7 mouse cellular contexts compared by ENCODE assay signal in the genomic region with DNA sequence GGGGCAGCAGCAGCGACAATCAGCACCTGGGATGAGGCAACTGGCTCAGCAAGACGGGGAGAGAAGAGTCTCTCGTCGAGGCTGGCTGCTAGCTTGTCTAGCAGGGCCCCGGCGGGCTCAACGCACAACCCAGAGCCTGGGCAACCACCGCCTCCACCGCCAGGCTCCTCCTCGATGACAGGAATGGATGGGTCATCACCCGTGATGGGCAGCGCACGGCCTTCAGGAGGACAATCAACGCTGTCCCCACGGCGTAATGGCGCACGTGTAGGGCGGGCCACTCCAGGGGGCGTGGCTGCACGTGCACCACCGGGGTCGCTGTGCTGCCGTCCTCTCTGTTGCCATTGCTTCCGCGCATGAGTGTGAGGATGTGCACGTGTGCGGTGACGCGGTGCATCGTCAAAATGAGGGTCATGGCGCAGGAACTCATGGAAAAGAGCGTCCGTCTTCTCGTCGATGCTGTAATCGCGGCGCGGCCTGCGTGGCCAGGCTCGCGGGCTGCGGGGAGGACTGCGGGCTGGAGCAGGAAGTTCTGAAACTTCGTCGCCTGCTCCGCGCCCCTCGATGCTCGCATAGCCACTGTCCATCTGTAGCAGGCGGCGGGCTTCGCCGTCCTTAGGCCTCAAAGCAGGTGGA. TPM values are rescaled to one million over a fixed set of nuclear protein-coding genes. Genes with fewer than 3 reads are reported as not detected.
DNase-seq lines count a peak whose midpoint lies in the region; ATAC-seq lines count a peak whose summit lies in the region.

No protein-coding gene starts in this region.

- peaks cover 56% of the 10 kb centered on the region for H3K27me3 ChIP-seq in forebrain, embryonic 12.5 days
- peaks cover 9% of the 10 kb centered on the region; the same call in 1 of the 2 replicates for H3K27me3 ChIP-seq in limb, embryonic 15.5 days

- DNase-seq in layer of hippocampus, postnatal 10 days (ENCODE audit: low spot score in 2 of 2), result peak; percentile 66 to 76
- DNase-seq in layer of hippocampus, adult 11-12 months (ENCODE audit: low spot score), result no peak
- DNase-seq in brain, adult 2 months (ENCODE audit: low read depth, low spot score), result peak; percentile 81
- DNase-seq in retina, postnatal 1 day, result peak; percentile 71
- DNase-seq in gastrocnemius, adult 18-20 months (ENCODE audit: low spot score), result no peak

- H3K27ac ChIP-seq in forebrain, embryonic 12.5 days, result 0 out of 2 replicates have a peak overlapping the region, but pooled peaks have one; percentile 13
- no peak overlapping the region for H3K27ac ChIP-seq in limb, embryonic 15.5 days

- WGBS in forebrain, embryonic 12.5 days, result 15% methylated on average over 55 of the region's 55 CpGs
- WGBS in limb, embryonic 15.5 days, result 25% methylated on average over 55 of the region's 55 CpGs

- peaks cover 21% of the 10 kb centered on the region for H3K4me1 ChIP-seq in forebrain, embryonic 12.5 days
- H3K4me1 ChIP-seq in limb, embryonic 15.5 days, result peaks cover 29% of the 10 kb centered on the region

- peaks cover 95% of the 10 kb centered on the region for H3K36me3 ChIP-seq in forebrain, embryonic 12.5 days (replicated peaks)
- H3K36me3 ChIP-seq in limb, embryonic 15.5 days, result peaks cover 92% of the 10 kb centered on the region

- ATAC-seq in forebrain, embryonic 12.5 days (ENCODE audit: low FRiP score), result peak; percentile 48
- no peak for ATAC-seq in limb, embryonic 15.5 days (ENCODE audit: insufficient number of reproducible peaks, low FRiP score, low TSS enrichment, low read depth)

- H3K4me2 ChIP-seq in forebrain, embryonic 12.5 days, result peak overlapping the region; percentile 40
- H3K4me2 ChIP-seq in limb, embryonic 15.5 days, result peak overlapping the region; percentile 22; the same call in 1 of the 2 replicates

- H3K4me3 ChIP-seq in forebrain, embryonic 12.5 days (replicated peaks), result peak overlapping the region; percentile 9; the same call in 1 of the 2 replicates
- H3K4me3 ChIP-seq in limb, embryonic 15.5 days, result peak overlapping the region; percentile 19

- H3K9me3 ChIP-seq in forebrain, embryonic 12.5 days, result no peaks in the 10 kb centered on the region
- no peaks in the 10 kb centered on the region for H3K9me3 ChIP-seq in limb, embryonic 15.5 days

- H3K9ac ChIP-seq in forebrain, embryonic 12.5 days, result no peak overlapping the region
- no peak overlapping the region for H3K9ac ChIP-seq in limb, embryonic 15.5 days

RNA-seq across cellular contexts. Expression of gene Atp5d, which starts 7.0 kb away (rescaled TPM):
- total RNA-seq in layer of hippocampus, postnatal 10 days (2021), result 100 to 1,000 TPM; 385 to 392 TPM
- 405 and 428 TPM in 2 replicates for polyA plus RNA-seq in forebrain, embryonic 12.5 days (2016; fragmentation: Nextera tagmentation; extraction: Ambion mirVana)
- polyA plus RNA-seq in limb, embryonic 15.5 days (2015; fragmentation: Nextera tagmentation; extraction: Ambion mirVana), result 494 and 537 TPM in 2 replicates
- 100 to 1,000 TPM; 573 to 611 TPM for total RNA-seq in gastrocnemius, adult 18-20 months (2021)

RNA-seq across cellular contexts. Expression of gene Cbarp, which starts 9.2 kb away (rescaled TPM):
- 100 to 1,000 TPM; 360 to 374 TPM for total RNA-seq in layer of hippocampus, postnatal 10 days (2021)
- polyA plus RNA-seq in forebrain, embryonic 12.5 days (2016; fragmentation: Nextera tagmentation; extraction: Ambion mirVana), result 13.2 and 13.8 TPM in 2 replicates
- 5.9 and 6.8 TPM in 2 replicates for polyA plus RNA-seq in limb, embryonic 15.5 days (2015; fragmentation: Nextera tagmentation; extraction: Ambion mirVana)
- 1 to 10 TPM; 1.6 to 1.9 TPM for total RNA-seq in gastrocnemius, adult 18-20 months (2021)

RNA-seq across cellular contexts. Expression of gene Stk11, which starts 15.8 kb away (rescaled TPM):
- total RNA-seq in layer of hippocampus, postnatal 10 days (2021), result 10 to 100 TPM; 77.1 to 88.3 TPM
- 20.8 and 23.2 TPM in 2 replicates for polyA plus RNA-seq in forebrain, embryonic 12.5 days (2016; fragmentation: Nextera tagmentation; extraction: Ambion mirVana)
- polyA plus RNA-seq in limb, embryonic 15.5 days (2015; fragmentation: Nextera tagmentation; extraction: Ambion mirVana), result 15.2 and 16.6 TPM in 2 replicates
- total RNA-seq in gastrocnemius, adult 18-20 months (2021), result 100 to 1,000 TPM; 145 to 148 TPM

RNA-seq across cellular contexts. Expression of gene Midn, which starts 16.6 kb away (rescaled TPM):
- 100 to 1,000 TPM; 112 to 128 TPM for total RNA-seq in layer of hippocampus, postnatal 10 days (2021)
- 45.0 and 50.3 TPM in 2 replicates for polyA plus RNA-seq in forebrain, embryonic 12.5 days (2016; fragmentation: Nextera tagmentation; extraction: Ambion mirVana)
- polyA plus RNA-seq in limb, embryonic 15.5 days (2015; fragmentation: Nextera tagmentation; extraction: Ambion mirVana), result 13.4 and 14.0 TPM in 2 replicates
- 10 to 100 TPM; 40.6 to 47.9 TPM for total RNA-seq in gastrocnemius, adult 18-20 months (2021)

RNA-seq across cellular contexts. Expression of gene Sbno2, which starts 26.1 kb away (rescaled TPM):
- 10 to 100 TPM; 19.7 to 23.9 TPM for total RNA-seq in layer of hippocampus, postnatal 10 days (2021)
- polyA plus RNA-seq in forebrain, embryonic 12.5 days (2016; fragmentation: Nextera tagmentation; extraction: Ambion mirVana), result 14.8 and 16.4 TPM in 2 replicates
- polyA plus RNA-seq in limb, embryonic 15.5 days (2015; fragmentation: Nextera tagmentation; extraction: Ambion mirVana), result 19.7 and 19.8 TPM in 2 replicates
- 1 to 10 TPM; 5.4 to 5.9 TPM for total RNA-seq in gastrocnemius, adult 18-20 months (2021)

Comparison
In these comparisons a context has a peak if more than half of its experiments do, and no peak if none do; other contexts are left out.
1. DNase-seq: peak in layer of hippocampus, postnatal 10 days (2 of 2), brain, adult 2 months (single experiment) and retina, postnatal 1 day (single experiment); none in layer of hippocampus, adult 11-12 months (single experiment) and gastrocnemius, adult 18-20 months (single experiment).
2. RNA of gene Cbarp, which starts 9.2 kb away (total RNA-seq): 360 to 374 TPM in layer of hippocampus, postnatal 10 days; 1.6 to 1.9 TPM in gastrocnemius, adult 18-20 months; every median in the first group is over 100 times any median in the second.